Mouse (Mus musculus) cerebellum, adult 2 months (tissue): ENCODE data around the gene Fau.

Experiments
- CTCF ChIP-seq: fragments of 200-500 bp; IDR thresholded peaks from 2 replicates; pipeline ENCODE4 v1.5.1; 2011; ENCODE audit warnings: low read depth, mild to moderate bottlenecking, control low read depth, low read length, moderate library complexity, borderline replicate concordance; ENCODE audit not compliant: insufficient read depth
- POLR2A ChIP-seq: fragments of 200-500 bp; IDR thresholded peaks from 2 replicates; pipeline ENCODE4 v1.6.1; 2011; ENCODE audit warnings: low read length, control low read depth, borderline replicate concordance; ENCODE audit not compliant: insufficient read depth

DNA sequence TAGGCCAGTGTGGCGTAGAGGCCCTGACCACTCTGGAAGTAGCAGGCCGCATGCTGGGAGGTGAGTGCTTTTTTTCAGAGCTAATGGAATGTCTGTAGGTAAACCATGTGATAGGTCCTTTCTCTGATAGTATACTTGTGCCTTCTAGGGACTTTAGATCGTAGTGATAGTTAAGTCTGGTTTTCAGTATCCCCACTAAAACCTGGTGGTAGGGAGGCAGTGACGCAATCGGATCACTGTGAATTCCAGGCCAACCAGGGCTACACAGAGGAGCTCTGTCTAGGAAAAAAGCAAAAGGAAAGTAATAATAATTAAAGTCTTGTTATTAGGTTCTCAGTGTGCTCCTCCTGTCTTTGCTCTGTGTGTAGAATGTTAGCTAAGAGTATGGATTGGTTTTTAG is 869 bp downstream of the Fau start:
- TF ChIP-seq CTCF: no peak
- no peak for TF ChIP-seq POLR2A
